ENCODE assay signal across 21 mouse cellular contexts in genomic region chr11:3973081-3973480, GRCm38 (mm10). TPM values are rescaled to one million over a fixed set of nuclear protein-coding genes. Genes with fewer than 3 reads are reported as not detected.
"Had no signal": no experiment of that assay in that cellular context is flagged by ENCODE, and none has a peak within 500 bp of the region (broad histone marks: within the 10 kb centered on the region; RNA-seq: fewer than 3 reads in every experiment).

No protein-coding gene starts in this region.

- H3K9ac ChIP-seq: liver, embryonic 15.5 days; liver, postnatal 0 days; lung, embryonic 15.5 days; midbrain, embryonic 13.5 days; midbrain, embryonic 15.5 days; neural tube, embryonic 12.5 days; stomach, embryonic 15.5 days had no signal

- H3K4me2 ChIP-seq: liver, embryonic 15.5 days; lung, embryonic 15.5 days; midbrain, embryonic 11.5 days; midbrain, embryonic 13.5 days; midbrain, embryonic 15.5 days; neural tube, embryonic 12.5 days; stomach, embryonic 15.5 days had no signal

- DNase-seq: liver, postnatal 0 days; lung, adult 2 months; lung, postnatal 14 days; lung, postnatal 36 days; right cerebral cortex, postnatal 14 days; thymus, adult 2 months; thymus, postnatal 25 days; thymus, postnatal 4 days had no signal

- H3K4me1 ChIP-seq: liver, embryonic 15.5 days; lung, embryonic 15.5 days; midbrain, embryonic 13.5 days; midbrain, embryonic 15.5 days; neural tube, embryonic 12.5 days; stomach, embryonic 15.5 days had no signal

- H3K4me3 ChIP-seq: liver, embryonic 15.5 days; lung, embryonic 15.5 days; megakaryocyte, embryonic 14.5 days; midbrain, embryonic 13.5 days; midbrain, embryonic 15.5 days; neural tube, embryonic 12.5 days; stomach, embryonic 15.5 days had no signal

- H3K9me3 ChIP-seq: liver, embryonic 15.5 days; lung, embryonic 15.5 days; megakaryocyte, embryonic 14.5 days; midbrain, embryonic 13.5 days; midbrain, embryonic 15.5 days; neural tube, embryonic 12.5 days; stomach, embryonic 15.5 days had no signal

- ATAC-seq: liver, postnatal 0 days; lung, postnatal 0 days; midbrain, embryonic 13.5 days; midbrain, embryonic 15.5 days had no signal

- H3K27ac ChIP-seq: liver, embryonic 15.5 days; lung, embryonic 15.5 days; macrophage; midbrain, embryonic 13.5 days; midbrain, embryonic 15.5 days; neural tube, embryonic 12.5 days; stomach, embryonic 15.5 days; stomach, postnatal 0 days had no signal

- H3K27me3 ChIP-seq: liver, embryonic 15.5 days; lung, embryonic 15.5 days; megakaryocyte, embryonic 14.5 days; midbrain, embryonic 13.5 days; midbrain, embryonic 15.5 days; neural tube, embryonic 12.5 days; stomach, embryonic 15.5 days had no signal

RNA-seq across cellular contexts. Expression of gene 4930556J24Rik, which starts 3.5 kb away (rescaled TPM):
- polyA plus RNA-seq: liver, postnatal 0 days; lung, adult 2 months; lung, postnatal 0 days; macrophage; midbrain, embryonic 11.5 days; spleen, adult 2 months; thymus, adult 2 months had no signal

RNA-seq across cellular contexts. Expression of gene Gal3st1, which starts 10.4 kb away (rescaled TPM):
- polyA plus RNA-seq: macrophage; midbrain, embryonic 11.5 days had no signal

RNA-seq across cellular contexts. Expression of gene Sec14l4, which starts 58.2 kb away (rescaled TPM):
- polyA plus RNA-seq: macrophage; midbrain, embryonic 11.5 days; midbrain, embryonic 13.5 days; midbrain, embryonic 15.5 days; neural tube, embryonic 14.5 days had no signal
